Mouse (Mus musculus): ENCODE results near the gene Olfr558.

The Olfr558 gene

DNA sequence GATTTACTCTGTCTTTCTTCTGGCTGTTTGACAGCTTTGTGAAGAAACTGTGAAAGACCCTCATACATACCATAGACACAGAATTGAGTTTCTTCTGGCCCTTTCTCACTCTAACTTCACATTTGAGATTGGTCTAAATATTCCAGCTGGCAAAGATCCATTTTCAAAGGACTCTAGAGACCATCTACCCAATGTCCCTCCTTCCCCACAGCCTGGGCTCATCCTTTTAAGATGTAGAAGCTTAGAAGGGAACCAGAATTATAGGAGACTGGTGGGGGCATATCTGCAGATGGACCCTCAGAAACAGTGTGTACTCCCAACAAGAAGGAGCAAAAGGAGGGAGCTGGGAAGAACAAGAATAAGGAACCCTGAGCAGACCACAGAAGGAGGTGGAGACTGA lies at the start of gene Olfr558:
Gene Olfr558 (plus strand): TSS at position 301 of the 400 bp plus-strand sequence.
- DNase-seq (ENCODE audit: low spot score): no peak

DNA sequence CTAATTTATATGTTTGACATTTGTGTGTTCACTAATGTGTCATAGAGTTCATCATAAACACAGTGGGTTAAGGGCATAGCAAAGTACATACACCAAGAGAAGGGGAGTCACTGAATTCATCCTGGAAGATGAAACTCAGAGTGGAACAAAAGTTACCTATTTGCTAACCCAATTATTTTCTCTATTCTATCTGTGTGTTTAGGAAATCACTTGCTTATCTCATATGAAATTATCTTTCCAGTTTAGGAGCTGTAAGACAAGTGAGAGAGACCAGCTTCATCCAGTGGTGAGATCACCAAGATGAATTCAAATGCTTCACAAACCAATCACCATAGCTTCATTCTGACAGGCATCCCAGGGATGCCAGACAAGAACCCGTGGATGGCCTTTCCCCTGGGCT lies 43.5 kb upstream of the Olfr558 start, which contains the start of gene Olfr555:
Gene Olfr555 (plus strand): TSS at position 301 of the 400 bp plus-strand sequence.
- DNase-seq (ENCODE audit: low spot score): no peak

DNA sequence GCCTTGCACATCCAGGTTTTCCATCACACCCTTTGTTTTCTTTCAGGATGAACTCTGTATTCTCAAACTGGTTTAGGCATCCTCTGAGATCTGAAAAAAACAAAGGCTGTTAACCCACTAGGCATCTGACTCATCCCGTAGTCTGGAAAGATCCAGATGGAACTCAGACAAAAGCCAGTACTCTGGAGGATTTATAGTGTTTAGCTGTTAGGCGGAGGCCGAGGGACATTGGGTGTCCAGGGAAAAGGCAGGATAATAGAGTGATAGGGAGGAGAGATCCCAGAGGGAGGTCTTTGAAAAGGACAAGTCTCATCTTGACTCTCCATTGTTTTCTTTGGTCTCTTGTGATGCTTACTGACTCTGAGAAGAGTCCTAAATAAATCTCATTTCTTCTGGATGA lies 37.4 kb upstream of the Olfr558 start, which contains the start of gene Olfr556:
Gene Olfr556 (plus strand): TSS at position 301 of the 400 bp plus-strand sequence.
- no peak for DNase-seq (ENCODE audit: low spot score)

DNA sequence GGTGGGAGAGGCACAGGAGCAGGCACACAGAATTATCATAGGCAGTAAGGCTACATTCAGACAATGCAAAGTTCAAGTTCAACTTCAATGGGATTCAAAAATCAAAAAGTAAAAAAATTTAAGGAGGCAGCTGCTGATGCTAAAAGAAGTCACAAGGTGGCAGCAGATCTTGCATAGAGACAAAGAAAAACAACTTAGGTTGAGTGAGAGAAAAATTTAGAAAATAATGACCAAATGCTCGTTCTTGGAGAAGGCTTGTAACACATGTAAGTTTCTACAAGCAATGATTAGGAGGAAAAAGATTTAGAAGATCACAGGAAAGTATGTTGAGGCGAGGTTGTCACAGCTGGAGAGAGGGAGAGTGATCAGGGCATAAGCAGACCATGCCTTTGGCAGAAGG lies 36.6 kb upstream of the Olfr558 start:
- DNase-seq (ENCODE audit: low spot score): no peak

DNA sequence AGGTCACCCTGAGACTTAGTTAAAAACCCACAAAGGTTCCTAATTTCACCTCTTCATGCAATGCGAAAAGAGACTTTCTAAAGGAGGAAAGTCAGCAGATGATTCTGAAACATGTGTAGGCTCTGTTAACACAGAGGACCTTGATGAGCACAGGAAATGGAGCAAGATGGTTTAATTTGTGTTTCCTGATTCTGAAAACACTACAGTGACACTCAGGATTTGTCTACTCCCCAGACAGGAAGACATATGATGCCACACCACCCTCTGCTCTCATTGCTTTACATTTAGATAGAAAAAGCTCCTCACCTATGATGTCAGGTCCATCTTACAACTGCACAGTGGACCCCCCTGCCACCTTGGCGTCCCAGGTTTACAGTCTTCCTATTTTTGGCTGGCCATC lies 25.8 kb upstream of the Olfr558 start:
- no peak for DNase-seq (ENCODE audit: low spot score)

DNA sequence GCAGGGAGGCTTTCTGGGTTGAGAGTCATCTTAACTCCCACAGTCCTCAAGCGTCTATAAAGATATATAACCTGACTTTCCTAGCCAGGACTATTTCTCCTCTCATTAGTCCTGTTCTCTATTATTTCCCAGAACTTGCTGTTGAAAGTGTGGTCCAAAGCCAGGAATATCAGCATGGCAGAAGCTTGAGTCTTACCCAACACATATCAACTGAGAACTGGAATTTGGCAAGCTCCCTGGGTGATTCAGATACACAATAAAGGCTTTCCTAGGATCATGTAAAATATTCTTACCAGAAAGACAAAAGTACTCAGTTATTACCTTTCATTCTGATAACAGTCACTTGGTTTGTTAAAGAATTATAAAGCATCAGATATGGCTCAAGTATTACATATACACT lies 20.1 kb upstream of the Olfr558 start:
- no peak for DNase-seq (ENCODE audit: low spot score)

DNA sequence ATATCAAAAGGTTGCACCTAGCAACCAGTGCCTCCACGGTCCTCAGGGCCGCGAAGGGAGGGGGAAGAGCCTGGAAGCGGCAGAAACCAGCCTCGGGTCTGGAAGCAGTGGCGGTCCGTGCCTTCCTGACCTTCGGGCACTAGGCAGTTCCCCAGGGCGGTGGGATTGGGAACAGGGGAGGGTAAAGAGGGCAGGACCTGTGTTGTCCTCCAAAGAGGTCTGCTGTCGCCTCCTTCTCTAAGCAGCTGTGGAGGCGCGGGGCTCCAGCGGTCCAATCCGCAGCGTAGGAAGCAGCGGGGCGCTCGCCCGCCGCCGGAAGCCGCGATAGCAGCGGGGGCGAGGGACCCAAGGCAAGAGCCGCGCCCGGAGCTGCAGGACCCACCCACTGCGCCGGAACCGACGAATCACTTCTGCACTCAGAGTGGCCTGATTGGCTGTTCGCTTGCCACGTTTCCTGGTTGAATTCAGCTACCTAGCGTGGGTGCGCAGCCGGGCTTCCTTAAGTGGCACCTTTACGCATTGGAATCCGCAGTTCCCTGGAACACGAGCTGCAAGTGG lies 15.0 kb upstream of the Olfr558 start, which contains the start of gene Trim68:
Gene Trim68 (minus strand): TSS at position 384 of the 558 bp plus-strand sequence.
- DNase-seq (ENCODE audit: low spot score): peak; percentile 90

DNA sequence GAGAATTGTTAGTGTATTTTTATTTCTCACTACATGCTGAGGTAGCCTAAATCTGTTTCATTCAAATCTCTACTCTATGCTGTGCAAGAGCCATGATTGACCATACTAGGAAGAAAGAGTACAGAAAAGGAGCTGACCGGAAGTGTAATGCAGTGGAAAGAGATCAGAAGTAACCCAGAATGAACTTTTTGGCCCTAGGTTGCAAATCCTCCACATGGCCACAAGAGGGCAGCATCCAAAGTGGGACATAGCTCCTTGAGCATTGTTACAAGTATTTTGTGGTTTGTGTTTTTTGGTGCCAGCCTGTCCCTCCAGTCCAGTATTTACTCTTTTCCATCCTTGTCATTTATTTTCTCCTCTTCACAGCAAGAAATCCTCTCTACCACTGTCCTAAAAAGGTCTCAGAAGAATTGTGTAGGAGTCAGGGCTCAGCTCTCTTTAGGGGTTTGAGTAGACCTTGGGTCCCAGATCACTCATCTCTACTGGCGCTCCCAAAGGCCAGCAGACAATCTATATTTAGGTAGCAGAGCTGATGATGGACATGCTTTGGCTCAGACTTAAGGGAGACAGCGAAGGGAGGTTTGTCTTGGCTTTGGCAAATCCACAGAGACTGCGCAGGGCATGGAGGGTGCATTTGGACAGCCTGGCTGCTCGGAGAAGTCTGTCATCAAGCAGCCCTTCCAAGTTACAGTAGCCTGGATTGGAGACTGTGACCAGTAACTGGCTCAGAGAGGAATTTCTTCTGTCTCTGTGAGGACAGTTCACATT lies 6.5 kb upstream of the Olfr558 start, which contains the start of gene Olfr557:
Gene Olfr557 (plus strand): TSS at position 553 of the 768 bp plus-strand sequence.
- DNase-seq (ENCODE audit: low spot score): no peak

DNA sequence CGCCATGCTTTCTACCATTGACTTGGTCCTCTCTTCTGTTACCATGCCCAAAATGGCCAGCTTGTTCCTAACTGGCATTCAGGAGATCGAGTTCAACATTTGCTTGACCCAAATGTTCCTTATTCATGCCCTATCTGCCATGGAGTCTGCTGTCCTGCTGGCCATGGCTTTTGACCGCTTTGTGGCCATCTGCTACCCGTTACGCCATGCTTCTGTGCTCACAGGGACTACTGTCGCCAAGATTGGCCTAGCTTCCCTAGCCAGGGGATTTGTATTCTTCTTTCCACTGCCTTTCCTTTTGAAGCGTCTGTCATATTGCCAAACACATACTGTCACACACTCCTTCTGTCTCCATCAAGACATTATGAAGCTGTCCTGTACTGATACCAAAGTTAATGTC lies 3.6 kb upstream of the Olfr558 start:
- DNase-seq (ENCODE audit: low spot score): no peak

DNA sequence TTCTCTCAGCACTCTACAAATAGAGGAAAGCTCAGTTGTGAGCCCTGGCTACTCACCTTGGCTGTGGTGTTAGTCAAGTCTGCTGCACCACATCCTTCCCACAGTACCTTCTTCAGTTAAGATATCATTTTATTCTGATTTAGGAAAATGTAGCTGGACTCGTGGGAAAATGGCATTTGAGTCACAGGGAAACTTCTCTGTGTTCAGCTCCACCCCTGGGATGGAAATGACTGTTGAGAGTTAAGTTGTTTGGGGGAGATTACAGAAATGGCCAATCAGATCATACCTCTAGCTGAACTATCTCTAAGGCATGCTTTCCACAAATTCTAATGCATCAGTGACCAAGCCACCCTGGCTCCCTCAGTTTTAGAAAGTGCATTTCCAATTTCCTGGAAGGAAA lies 17.0 kb downstream of the Olfr558 start, which contains the start of gene Olfr33:
Gene Olfr33 (minus strand): TSS at position 101 of the 400 bp plus-strand sequence.
- no peak for DNase-seq (ENCODE audit: low spot score)

DNA sequence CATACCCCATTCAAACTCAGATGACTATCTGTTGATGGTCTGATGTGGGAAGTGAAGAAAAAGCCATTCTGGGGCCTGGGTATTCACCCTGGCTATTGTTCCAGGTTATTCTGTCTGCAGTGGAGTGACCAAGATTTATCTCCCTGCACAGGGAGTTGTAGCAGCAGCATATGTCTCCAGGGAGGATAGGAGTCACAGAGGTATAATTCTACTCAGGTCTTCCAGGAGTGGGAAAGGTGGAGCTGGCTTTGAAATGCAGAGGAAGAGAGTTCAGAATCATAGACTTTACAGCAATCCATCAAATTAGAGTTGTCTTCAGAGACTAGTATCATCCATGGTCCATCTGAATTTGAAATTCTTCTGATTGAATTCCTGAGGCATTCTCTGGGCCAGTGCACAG lies 25.4 kb downstream of the Olfr558 start, which contains the start of gene Olfr559:
Gene Olfr559 (minus strand): TSS at position 101 of the 400 bp plus-strand sequence.
- no peak for DNase-seq (ENCODE audit: low spot score)

DNA sequence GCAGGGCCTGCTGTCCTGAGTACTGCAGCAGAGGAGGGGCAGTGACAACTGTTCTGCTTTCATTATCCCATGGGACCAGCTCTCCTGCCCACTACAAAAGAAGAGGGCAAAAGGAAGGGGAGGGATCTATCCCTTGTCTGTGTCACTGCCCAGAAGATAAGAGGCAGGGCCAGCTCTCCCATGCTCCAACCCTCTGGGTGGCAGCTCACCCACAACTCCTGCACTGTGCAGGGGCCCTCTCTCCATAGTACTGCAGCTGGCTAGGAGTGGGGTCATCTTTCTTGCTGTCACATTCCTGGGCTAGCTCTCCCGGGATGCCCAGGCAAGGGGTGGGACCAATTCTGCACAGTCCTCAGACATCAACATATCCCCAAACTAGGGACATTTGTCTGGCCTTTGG lies 31.8 kb downstream of the Olfr558 start:
- no peak for DNase-seq (ENCODE audit: low spot score)

DNA sequence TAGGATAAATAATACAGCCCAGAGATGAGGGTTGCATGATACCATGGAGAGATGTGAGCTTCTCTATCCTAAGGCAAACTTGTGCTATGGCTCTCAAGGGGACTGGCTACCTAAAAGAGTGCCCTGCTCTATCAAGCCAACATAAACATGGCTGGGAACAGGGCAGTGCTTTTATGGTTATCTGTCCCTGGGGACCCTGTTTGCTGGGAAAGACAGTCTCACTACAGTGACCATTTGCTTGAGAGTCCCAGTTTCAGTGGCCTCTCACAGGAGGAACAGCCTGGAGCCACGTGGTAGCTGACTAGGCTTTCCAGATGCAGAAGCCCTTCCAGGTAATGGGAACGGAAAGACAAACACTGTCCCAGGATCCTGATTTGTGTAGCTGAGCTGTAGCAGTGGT lies 35.7 kb downstream of the Olfr558 start:
- no peak for DNase-seq (ENCODE audit: low spot score)

DNA sequence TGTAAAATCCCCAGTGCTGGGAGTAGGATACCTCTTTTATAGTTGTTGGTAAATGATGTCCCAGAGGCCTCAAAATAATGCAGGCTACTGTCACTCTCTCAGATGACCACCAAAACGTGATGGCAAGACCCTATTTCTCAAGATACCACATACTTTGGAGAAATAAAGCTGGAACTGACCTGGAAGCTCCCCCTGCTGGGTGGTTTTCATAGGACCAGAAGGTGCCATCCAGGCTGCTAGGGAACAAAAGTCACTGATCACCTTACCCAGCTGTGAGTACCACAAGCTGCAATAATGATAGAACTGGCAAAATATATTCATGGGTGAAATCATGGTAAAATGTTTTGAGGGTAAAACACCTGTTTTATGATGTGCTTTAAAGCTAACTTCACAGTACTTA lies 50.1 kb downstream of the Olfr558 start:
- no peak for DNase-seq (ENCODE audit: low spot score)

DNA sequence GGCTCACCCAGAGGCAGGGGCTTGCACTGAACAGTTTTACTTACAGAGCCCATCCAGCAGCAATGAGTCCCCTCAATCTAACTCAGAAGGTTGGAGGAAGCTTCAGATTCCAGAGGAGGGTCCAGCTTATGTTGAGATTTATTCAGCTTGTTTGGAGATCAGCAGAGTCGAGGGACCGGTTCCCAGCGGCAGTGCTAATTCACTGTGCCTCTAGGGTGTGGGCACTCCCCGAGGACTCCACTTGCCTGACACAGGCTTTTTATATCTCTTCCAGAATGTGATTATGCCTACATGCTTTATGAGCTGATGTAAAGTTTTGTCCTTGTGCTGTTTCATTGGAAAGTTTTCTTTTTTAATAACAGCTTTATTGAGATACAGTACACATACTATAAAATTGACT lies 57.3 kb downstream of the Olfr558 start, which contains the start of the genes Olfr560 and Olfr78:
Gene Olfr560 (minus strand): TSS at position 101 of the 400 bp plus-strand sequence.
Gene Olfr78 (minus strand): TSS at position 206 of the 400 bp plus-strand sequence.
- DNase-seq (ENCODE audit: low spot score): no peak

Data from ovary, postnatal 36 days (tissue).